Mouse (Mus musculus) CH12F3 (cell line): ENCODE data around the gene Kctd11.

Experiments used
- in situ Hi-C: fragments of 300-500 bp; cut with MboI; formaldehyde crosslinking; loops from 2 replicates; pipeline ENCODE4 v1.14.3; 2020; ENCODE audit warnings: low sequenced_read_pairs

Gene Kctd11

GRCm38 (mm10) chr11:69849884-69850283 lies 31.3 kb downstream of the Kctd11 start:
- in situ Hi-C loops: no loop called here

DNA sequence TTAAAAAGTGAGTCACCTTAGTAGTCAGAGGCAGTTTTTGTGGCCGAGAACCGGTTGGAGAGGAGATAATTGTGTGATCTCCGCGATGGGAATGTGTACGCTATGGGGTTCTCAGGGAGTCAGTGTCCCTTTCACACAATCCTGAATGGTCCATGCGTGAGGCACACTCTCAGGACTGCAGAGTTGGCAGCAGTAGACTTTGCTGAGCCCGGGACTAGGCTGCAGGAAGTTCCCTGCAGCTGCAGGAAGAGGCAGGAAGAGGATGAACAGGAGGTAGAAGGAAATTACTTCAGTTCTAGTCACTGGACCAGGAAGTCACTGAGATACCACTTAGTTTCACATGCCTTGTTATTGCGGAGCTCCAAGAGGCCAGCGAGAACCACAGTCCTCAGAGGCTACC lies 32.1 kb downstream of the Kctd11 start:
- in situ Hi-C loops: no loop called here

DNA sequence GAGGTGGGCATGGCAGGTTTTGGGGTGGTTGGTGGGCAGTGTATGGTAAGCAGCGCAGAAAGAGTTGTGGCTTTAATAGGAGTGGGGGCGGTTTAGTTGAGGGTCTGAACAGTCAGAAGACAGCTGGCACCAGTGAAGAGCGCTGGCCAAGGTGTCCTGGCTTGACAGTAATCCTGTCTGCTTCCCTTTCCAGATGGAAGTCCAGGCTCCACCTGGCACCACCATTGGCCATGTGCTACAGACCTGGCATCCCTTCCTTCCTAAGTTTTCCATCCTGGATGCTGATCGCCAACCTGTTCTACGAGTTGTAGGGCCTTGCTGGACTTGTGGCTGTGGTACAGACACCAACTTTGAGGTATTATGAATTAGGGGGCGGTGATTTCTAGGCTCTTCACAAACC lies 33.2 kb downstream of the Kctd11 start:
- in situ Hi-C loops: no loop called here

GRCm38 (mm10) chr11:69846738-69847688 lies 34.2 kb downstream of the Kctd11 start:
- in situ Hi-C loops: no loop called here

- in situ Hi-C loops: no loop called here
Observed at GRCm38 (mm10) chr11:69846198-69846680, 35.0 kb downstream of the Kctd11 start, which contains the start of gene Plscr3. Gene Plscr3 (plus strand): TSS chr11:69846376.

DNA sequence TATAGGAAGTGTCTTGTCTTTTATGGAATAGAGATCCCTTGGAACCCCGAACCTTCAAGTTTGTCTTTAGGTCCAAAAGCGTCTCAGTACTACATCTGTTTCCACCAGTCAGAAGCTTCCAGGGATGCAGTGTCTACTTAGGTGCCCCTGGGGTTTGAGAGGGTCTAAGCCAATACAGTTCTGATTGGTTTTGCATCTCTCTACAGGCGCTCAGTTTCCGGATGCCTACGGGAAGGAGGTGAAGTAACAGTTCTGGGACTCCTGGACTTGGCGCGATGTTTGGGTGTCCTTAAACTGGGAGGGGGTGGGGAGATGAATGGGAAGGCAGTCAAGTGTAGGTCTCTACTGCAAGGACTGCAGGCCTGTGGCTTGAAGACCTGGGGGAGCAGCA lies 42.5 kb downstream of the Kctd11 start:
- in situ Hi-C loops: no loop called here

- in situ Hi-C loops: no loop called here
Observed at GRCm38 (mm10) chr11:69837952-69838713, 43.1 kb downstream of the Kctd11 start, which contains the start of gene Tmem256. Gene Tmem256 (plus strand): TSS chr11:69838514.

GRCm38 (mm10) chr11:69837604-69837951 lies 43.6 kb downstream of the Kctd11 start, which contains the start of gene Nlgn2:
Gene Nlgn2 (minus strand): TSS chr11:69837784.
- in situ Hi-C loops: no loop called here

GRCm38 (mm10) chr11:69836703-69837576 lies 44.3 kb downstream of the Kctd11 start:
- in situ Hi-C loops: no loop called here

DNA sequence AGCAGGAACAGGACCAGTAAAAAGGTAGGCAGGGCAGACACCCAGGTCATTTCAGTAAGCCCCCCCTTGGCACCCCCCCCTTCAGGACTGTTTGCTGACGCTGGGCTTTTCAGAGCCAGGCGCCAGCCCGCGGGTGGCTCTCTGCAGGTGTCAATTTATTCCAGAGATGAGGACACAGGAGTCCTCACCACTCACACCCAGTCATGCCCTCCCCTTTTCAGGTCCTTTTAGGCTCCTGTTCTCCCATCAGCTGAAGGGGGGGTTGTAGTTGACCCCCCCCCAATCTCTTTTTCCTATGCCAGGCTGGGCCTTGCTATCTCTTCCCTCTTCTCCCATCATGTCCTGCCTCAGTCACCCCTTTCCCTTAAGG lies 45.3 kb downstream of the Kctd11 start:
- in situ Hi-C loops: no loop called here

DNA sequence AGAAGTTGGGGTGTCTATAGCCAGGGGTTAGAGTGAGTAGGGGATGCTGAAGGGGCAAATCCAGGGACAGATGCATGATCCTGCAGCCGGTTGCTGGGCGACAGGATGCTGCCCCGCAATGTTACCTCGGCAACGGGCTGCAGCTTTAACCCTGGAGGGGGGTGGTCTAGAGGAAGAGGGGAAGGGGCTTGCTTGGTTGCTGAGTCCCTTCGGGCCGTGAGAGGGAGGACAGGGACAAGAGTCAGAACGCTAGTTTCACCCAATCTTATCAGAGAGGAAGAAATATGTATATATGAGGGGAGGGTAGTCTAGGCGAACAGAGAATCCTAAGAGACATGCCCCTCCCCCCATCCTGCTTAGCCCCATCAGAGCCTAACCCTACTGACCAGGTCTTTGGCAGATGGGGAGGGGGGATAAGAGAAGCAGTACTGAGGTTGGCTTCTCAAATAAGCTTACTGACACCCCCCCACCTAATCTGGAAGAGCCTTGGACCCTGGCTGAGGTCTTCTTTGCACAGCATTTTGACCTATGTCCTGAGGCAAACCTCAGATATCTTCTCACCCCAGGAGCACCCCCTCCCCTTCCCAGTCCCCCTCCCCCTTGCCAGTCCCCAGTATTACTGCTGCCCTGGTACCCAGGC lies 45.8 kb downstream of the Kctd11 start:
- in situ Hi-C loops: no loop called here

- in situ Hi-C loops: no loop called here
Observed at GRCm38 (mm10) chr11:69834001-69834549, 47.1 kb downstream of the Kctd11 start.

DNA sequence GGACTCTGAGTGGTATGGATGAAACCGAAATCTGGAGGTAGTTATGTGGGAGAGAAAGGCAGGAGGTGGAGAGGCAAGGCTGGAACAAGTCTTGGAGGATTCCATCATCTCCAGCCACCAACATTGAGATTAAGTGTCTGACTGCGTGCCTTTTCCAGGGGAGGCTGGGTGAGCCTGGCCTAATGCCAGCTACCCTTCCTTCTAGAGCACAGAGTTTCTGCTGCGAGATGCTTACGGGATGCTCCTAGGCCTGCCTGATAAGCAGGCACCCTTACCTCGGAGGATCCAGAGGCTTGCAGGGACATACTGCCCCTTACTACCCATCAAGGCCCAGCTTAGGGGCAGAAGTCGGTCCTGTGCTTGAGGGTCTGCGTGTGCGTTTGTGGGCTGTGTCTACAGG lies 47.7 kb downstream of the Kctd11 start:
- in situ Hi-C loops: no loop called here

DNA sequence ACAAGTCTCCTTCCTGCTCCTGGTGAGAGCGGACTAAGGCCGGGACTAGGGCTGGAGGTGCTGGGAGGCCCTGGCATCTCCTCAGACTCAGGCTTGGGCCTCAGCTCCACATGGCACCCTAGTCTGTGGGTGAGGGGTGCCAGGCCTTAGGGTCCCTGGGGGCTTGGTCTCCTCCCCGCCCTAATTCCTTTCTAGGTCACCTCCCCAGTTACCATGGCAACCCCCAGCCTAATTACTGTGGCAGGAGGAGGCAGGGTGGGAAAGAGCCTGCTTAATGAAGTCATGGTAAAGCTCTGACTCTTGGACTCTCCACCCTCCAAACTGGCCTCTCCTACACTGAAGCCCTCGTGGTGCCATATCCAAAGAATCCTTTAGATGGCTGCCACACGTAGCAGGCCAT lies 52.4 kb downstream of the Kctd11 start:
- in situ Hi-C loops: no loop called here
